Mouse (Mus musculus) kidney, postnatal 36 days (tissue): ENCODE measurements around the gene 5730522E02Rik.

ENCODE experiments used
- DNase-seq, 2 experiments: peaks; one replicate each; pipeline ENCODE4 v3.0.0; 2021 to 2022; ENCODE audit warnings: mixed read lengths in 2 of 2

5730522E02Rik gene

GRCm38 (mm10) chr11:26125923-26126322 lies 84.6 kb downstream of the 5730522E02Rik start:
- no peak for DNase-seq

GRCm38 (mm10) chr11:26120781-26121557 lies 89.6 kb downstream of the 5730522E02Rik start:
- DNase-seq, result no peak

- no peak for DNase-seq
Observed at GRCm38 (mm10) chr11:26117651-26118050, 92.9 kb downstream of the 5730522E02Rik start.

- no peak for DNase-seq
Observed at GRCm38 (mm10) chr11:26112206-26112605, 98.4 kb downstream of the 5730522E02Rik start.

- DNase-seq, result no peak
Observed at GRCm38 (mm10) chr11:26108647-26109046, 101.9 kb downstream of the 5730522E02Rik start.

- no peak for DNase-seq
Observed at GRCm38 (mm10) chr11:26104680-26105079, 105.9 kb downstream of the 5730522E02Rik start.

- no peak for DNase-seq
Observed at GRCm38 (mm10) chr11:26103698-26104097, 106.9 kb downstream of the 5730522E02Rik start.

GRCm38 (mm10) chr11:26102878-26103277 lies 107.7 kb downstream of the 5730522E02Rik start:
- DNase-seq, result no peak

GRCm38 (mm10) chr11:26100077-26100476 lies 110.5 kb downstream of the 5730522E02Rik start:
- no peak for DNase-seq

- DNase-seq, result no peak
Observed at GRCm38 (mm10) chr11:26098933-26099332, 111.6 kb downstream of the 5730522E02Rik start.

GRCm38 (mm10) chr11:26096095-26096494 lies 114.5 kb downstream of the 5730522E02Rik start:
- no peak for DNase-seq

- DNase-seq, result no peak
Observed at GRCm38 (mm10) chr11:26088993-26089392, 121.6 kb downstream of the 5730522E02Rik start.

- no peak for DNase-seq
Observed at GRCm38 (mm10) chr11:26086679-26087078, 123.9 kb downstream of the 5730522E02Rik start.

GRCm38 (mm10) chr11:26085380-26086035 lies 125.1 kb downstream of the 5730522E02Rik start:
- DNase-seq, result no peak

- DNase-seq, result no peak
Observed at GRCm38 (mm10) chr11:26076335-26076734, 134.2 kb downstream of the 5730522E02Rik start.

GRCm38 (mm10) chr11:26075536-26075935 lies 135.0 kb downstream of the 5730522E02Rik start:
- no peak for DNase-seq

GRCm38 (mm10) chr11:26073638-26074294 lies 136.8 kb downstream of the 5730522E02Rik start:
- peak; percentile 29 to 56 for DNase-seq

GRCm38 (mm10) chr11:26072101-26072500 lies 138.5 kb downstream of the 5730522E02Rik start:
- no peak for DNase-seq

- DNase-seq, result no peak
Observed at GRCm38 (mm10) chr11:26063252-26063651, 147.3 kb downstream of the 5730522E02Rik start.

- DNase-seq, result no peak
Observed at GRCm38 (mm10) chr11:26061471-26062137, 149.0 kb downstream of the 5730522E02Rik start.

GRCm38 (mm10) chr11:26013527-26013926 lies 197.0 kb downstream of the 5730522E02Rik start:
- no peak for DNase-seq

- no peak for DNase-seq
Observed at GRCm38 (mm10) chr11:26004018-26004417, 206.5 kb downstream of the 5730522E02Rik start.

- DNase-seq, result no peak
Observed at GRCm38 (mm10) chr11:25999738-26000137, 210.8 kb downstream of the 5730522E02Rik start.
